Mouse (Mus musculus) spleen, adult 2 months (tissue): Measurements from ENCODE around the gene Prss27.

Experiments used
- CTCF ChIP-seq: fragments of 200-500 bp; IDR thresholded peaks from 2 replicates; pipeline ENCODE4 v1.5.1; 2011; ENCODE audit warnings: mild to moderate bottlenecking, inconsistent platforms; ENCODE audit not compliant: insufficient read depth, insufficient read length, insufficient replicate concordance; ENCODE audit errors: extremely low read depth
- POLR2A ChIP-seq: fragments of 200-500 bp; IDR thresholded peaks from 2 replicates; pipeline ENCODE4 v1.6.1; 2011; ENCODE audit warnings: low read depth, low read length, inconsistent platforms

GRCm38 (mm10) chr17:24090575-24090974 lies 52.6 kb downstream of the Prss27 start:
- TF ChIP-seq CTCF, result no peak
- TF ChIP-seq POLR2A, result no peak
